Mouse (Mus musculus): Measurements from ENCODE around the gene Shisa8.

The Shisa8 gene

DNA sequence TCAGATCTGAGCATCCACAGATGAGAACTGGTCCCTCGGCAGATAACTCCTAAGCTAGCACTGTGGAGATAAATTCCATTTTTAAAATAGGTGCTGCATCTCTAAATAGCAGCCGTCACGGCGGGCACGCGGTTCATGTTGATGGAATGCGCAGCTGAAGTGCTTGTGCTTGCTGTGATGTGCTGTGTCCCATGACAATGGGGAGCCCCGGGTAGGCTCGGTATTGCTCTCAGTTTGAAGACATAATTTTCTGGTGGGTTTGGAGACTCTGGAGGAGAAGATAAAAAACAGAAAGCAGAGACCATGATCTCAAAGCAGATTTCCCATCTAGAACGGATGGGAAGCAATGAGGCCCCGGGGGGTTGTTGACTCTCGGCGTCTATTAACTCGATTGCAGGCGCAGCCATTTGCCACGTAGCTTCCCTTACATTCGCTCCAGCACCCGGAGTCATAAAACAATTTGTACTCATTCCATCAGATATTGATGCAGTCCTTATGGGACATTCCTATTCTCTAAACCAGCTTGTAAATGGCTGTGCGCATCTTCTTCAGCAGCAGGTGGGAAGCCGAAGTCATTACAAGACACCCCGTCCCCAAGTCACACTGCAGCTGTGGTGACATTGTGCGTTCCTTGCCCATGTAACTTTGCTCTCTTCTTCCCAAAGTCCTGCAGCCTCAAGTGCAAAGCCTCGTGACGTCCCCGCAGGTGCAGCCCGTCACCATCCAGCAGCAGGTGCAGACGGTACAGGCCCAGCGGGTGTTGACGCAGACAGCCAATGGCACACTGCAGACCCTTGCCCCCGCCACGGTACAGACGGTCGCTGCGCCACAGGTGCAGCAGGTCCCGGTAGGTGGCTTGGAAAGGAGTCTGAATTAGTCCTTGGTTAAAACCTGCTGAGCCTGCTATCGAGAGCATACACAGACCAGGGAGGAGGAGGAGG, 41.9 kb downstream of the Shisa8 start:
- no peak for DNase-seq

DNA sequence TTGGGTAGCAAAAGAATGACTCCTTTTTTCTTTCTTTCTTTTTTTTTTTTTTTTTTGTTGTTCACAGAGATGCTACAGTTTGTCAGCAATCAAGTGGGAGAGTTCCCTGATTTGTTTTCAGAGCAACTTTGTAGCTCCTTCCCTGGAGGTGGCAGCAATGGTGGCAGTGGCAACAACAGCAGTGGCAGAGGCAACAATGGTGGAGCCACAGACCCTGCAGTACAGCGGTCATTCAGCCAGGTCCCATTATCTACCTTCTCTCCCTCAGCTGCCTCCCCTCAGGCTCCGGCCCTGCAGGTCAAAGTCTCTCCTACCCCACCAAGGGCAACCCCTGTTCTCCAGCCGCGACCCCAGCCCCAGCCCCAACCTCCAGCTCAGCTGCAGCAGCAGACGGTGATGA, 42.9 kb downstream of the Shisa8 start:
- no peak for DNase-seq

DNA sequence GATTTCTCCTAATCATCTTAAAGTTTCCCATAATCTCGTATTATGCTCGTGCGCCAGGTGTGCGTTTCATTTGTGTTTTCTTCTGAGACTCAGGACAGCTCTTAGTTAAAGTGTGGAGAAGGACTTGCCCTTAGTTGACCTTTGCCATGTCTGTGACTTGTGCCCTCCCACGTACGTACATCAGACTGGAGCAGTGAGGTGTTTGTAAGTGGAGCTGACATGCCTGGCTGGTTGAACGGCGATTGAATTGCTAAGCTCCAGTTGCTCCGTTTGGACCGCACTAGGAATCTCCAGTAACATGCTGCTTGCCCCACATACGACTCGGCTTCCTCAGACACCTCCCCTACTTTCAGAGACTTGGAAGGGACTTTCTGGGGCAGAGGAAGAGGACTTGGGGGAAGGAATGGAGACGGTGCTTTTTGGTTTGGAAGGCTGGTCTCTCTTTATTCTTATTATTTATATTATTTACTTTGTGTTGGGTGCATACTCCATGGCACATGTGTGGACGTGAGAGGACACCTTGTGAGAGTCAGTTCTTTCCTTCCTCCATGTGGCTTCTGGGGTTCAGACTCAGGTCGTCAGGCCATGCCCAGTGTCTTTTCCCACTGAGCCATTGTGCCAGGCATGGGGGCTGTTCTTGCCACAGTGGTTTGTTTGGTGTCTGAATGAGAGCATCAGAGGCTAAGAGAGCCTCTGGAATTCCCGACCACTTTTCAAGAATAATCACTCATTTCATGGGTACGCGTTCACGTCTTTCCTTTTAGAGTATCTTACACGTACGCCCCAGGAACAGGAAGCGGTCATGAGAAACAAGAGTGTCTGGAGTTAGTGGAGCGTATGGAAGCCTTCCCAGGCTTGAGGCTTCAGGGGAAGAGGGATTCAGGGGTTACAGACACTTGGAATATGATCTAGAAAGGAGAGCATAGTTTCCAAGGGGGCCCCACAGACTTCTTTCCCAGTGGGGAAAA, 45.1 kb downstream of the Shisa8 start:
- no peak for DNase-seq

DNA sequence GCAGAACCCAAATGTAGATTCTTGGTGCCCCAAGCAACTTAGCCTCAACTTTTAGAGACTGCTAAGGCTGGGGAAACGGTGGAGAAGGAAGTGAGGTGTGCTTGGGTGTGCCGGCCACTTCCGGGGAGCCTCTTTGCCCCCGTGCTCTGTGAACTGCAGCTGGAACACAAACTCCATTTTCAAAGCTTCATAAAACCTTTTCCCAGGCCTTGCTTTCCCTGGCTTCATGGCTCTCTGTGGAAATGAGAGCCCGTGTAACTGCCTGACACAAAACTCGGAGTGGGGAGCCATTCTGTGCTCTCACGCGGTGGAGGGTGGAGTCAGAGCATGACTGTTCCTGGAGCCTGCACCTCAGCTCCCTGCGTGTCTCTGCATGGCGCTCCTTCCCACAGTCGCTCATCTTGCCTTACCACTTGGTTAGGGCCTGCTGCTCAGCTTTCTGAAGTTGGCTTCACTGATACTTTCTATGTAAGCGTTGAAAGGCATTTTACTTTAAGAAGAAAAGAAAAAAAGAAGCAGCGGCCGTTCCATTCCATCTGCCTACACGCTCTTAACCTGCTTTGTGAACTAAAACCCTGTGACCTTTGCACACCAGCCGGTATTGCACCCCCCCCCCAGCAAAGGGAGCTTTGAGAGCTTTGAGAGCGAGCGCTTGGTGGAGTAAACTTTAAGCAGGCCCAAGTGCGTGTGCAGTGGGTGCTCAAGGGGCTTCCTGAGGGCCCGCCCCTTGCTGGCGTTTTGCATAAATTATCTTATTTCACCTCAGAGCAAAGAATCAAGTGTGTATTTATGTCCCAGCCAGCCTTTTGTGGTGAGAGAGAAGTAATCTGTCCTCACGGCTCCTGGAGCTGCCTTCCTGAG, 46.1 kb downstream of the Shisa8 start:
- DNase-seq: peak; percentile 31

DNA sequence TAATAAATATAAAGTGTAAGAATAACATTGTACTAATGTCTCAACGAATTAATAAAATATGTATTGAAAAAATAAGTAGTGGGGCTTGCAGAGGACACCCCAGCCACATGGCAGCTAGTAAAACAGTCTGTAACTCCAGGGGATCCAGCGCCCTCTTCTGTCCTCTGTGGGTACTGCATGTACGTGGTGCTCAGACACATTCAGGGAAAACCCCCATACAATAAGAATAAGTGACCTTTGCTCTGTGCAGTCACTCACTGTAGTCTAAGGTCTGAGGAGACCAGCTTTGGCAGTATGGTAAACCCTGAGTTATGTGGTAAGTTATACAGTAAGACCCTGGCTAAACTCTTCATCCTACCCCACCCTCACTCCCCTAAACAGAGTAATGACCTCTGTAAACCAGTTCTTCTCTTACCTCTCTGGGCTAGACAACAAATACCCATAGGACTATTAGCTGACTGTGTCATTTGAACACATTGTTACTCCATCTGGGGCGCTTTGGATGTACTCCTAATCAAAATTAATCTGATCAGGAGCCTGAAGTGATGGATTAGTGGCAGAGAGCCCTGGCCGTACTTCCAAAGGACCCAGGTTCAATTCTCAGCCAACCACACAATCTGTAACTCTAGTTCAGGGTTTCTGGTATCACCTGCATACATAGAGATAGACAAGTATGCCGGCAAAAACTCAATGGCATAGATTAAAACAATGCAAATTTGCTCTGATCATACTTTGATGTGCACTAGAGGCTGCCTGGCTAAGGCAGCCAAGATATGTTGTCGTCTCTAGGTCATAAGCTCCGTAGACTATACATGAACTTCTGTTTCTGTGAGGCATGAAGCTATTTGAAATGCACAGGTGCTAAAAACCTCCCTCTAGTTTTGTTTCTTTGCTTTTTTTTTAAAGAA, 47.0 kb downstream of the Shisa8 start:
- peak; percentile 62 for DNase-seq

DNA sequence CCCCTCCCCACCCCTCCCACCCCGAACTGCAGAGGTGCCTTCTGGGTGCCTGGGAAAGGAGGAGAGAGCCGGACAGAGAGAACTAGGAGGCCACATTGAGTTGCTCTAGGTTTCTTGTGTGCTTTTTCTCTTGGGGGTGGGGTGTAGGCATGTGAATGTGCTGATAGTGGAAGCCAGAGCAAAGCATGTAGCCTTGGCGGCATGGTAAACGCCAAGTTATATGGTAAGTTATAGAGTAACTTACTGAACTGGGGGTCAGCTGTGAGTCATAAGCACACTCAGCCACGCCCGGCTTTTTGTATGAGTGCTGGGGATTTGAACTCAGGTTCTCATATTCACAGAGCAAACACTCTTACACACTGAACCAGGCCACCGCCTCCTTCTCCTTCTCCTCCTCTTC, 48.1 kb downstream of the Shisa8 start:
- no peak for DNase-seq

DNA sequence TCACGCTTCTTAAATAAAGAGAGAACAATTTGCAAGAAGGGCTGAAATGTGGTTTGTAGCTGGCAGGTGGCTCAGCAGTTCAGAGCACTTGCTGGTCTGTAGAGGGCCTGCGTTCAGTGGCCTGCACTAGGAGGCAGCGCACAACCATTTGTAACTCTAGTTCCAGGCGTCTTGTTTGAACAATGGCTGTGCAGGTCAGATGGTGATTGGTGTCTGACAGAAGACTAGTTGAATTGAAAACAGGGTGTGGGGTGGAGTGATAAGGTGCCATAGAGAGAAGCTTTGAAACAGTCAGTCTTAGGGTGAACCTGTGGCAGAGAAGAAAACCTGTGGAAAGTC, 48.6 kb downstream of the Shisa8 start:
- no peak for DNase-seq

DNA sequence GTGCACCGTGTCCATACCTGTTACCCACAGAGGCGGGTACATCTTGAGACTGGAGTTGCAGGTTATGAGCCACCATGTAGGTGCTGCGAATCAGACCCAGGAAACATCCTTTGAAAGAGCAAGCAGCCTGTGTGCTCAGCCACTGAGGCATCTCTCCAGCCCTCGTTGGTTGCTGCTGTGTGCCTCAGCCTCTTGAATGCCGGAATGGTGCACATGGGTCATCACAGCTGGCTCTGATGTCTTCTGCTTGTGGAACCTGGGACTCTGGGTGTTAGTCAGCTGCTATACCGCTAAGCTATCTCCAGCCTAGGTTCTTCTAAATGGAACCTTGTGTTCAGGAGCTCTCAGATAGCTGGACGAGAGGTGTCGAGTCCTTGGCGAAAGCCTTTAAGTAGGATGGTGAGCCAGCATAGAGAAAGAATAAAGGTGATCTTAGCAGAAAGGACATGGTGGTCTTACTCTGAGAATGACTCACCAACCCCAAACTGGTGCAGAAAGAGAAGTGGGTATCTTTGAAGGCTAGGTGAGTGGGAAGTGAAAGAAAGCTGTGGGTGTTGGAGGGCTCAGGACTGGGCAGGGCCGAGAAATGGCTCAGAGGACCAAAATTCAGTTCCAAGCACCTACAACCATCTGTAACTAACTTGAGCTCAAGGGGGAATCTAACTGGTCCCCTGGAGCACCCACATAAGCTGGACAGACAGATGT, 49.1 kb downstream of the Shisa8 start:
- no peak for DNase-seq

DNA sequence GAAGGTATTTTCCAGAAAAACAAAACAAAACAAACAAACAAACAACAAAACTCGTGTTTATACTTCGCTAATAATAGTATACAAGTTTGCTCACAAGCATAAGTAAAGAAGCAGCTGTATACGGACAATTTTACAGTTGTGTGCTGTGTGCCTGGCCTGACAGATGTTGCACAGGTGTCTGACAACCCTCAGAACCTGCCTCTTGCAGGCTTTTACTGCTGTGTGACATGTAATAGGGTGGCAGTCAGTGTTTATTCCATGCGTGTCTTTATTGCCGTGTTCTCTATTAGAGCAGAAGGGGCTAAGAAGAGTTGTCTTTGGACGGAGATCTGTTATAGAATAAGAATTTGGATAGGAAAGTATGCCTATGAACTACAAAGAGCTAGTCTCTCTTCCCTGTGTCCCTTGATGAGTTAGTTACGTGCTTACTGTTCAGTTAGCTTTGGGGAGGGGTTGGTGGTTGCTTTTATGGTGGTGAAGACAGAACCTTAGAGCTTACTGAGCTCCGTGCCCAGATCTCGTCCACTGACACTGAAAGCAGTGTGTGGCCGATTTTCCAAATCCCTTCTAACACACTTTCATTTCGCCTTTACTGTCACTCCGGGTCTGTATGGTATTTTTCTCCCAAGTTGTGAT, 50.5 kb downstream of the Shisa8 start:
- DNase-seq: no peak

DNA sequence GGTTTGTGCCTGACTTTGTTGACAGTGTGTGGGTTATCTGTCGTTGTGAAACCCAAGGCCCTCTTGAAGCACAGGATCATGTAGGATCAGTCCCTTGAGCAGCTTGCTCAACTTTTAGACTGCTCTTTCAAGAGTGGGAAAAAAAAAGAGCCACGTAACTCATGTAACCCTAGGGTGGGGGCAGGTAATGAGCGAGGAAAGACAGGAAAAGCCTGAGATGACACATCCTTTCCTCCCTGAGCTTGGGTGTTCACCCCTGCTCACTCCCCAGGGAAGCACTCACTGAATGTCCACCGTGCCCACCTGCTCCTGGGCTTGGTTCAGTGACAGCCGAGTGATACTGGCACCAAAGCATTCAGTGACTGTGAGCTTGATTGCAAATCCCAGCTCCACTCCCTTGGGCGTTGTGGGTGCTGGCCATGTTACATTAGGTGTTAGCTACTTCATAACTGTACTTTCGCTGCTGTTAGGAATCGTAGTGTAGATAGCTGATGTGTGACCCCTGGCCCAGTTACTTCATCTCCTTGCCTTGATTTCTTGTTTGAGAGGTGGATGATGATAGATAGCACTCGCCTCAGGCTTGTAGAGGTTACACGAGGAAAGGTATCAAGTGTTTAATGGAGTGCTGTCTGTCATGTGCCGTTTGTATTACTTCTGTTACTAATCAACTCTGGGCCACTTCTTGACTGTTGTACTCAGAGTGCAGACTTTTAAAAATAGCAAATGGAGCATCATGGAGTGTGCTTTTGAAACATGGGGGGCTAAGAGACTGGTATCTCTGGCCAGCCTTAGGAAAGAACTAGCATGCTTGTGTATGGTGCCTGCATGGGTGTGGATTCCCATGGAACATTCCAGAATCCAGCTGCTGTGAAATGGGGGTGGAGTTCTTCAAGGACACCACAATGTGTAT, 51.6 kb downstream of the Shisa8 start:
- no peak for DNase-seq

DNA sequence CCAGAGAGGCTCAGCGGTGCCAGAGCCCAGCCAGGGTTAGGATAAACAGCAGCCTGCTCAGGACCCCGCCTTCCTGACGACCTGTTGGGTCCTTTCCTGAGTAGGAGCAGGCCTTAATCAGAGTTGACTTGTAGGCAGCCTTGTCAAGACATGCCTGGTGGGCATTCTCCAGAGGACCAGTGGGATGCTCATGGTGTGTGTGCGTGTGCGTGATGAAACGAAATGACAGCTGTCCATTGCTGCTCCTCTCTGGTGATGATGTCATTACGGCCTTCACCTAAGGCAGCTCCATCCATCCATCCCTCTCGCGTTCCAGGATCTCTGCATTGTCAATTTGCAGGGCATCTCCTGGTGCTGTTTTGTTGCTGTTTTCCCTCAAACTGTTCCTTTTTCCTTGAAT, 53.1 kb downstream of the Shisa8 start:
- no peak for DNase-seq

DNA sequence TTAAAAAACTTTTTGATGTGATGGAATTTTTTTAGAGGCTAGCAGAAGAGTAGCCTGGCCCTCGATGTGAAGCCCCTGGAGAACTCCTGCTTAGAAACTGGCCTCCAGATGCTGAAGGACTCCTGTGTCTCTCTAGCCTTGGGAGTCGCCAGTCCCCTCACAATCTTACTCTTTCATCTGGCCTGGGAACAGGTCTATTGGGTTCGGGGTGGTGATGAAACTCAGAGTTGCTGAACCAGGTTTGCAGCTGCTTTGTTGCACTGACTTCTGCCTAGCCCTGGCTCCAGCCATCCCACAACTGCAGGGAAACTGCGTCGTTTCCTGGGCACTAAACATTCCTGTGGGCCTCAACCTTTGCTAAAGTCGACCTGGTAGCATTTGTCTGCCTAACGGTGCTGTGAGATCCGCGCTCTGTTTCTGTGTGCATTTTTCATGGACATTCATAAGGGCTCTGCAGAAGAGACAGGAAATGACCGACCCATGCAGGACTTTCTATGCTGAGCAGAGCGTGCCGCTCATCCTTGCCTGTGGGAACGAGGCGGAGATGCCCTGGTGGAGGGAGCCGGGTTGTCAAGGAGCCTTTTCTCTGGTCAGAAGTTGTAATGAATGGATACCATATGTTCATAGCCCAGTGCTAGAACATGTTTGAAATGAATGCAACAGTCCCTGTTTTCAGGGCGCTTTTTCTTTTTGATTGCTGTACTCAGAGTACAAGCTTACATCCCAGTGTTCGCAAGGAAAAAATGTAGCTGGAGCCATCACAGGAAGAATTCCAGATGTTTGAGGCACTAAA, 54.2 kb downstream of the Shisa8 start:
- DNase-seq: no peak

DNA sequence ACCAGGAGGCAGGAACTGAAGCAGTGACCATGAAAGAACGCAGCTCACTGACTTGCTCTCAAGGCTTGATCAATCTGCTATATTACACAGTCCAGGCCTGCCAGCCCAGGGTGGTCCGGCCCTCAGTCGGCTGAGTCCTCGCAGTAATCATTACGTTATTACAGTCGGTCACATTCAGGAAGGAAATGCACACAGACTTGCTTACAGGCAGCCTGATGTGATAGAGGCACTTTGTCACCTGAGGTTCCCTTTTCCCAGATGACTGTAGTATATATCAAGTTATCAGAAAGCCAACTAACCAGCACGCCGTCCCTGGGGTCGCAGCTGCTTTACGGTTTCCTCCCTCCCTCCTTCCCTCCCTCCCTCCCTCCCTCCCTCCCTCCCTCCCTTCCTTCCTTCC, 55.7 kb downstream of the Shisa8 start:
- no peak for DNase-seq

DNA sequence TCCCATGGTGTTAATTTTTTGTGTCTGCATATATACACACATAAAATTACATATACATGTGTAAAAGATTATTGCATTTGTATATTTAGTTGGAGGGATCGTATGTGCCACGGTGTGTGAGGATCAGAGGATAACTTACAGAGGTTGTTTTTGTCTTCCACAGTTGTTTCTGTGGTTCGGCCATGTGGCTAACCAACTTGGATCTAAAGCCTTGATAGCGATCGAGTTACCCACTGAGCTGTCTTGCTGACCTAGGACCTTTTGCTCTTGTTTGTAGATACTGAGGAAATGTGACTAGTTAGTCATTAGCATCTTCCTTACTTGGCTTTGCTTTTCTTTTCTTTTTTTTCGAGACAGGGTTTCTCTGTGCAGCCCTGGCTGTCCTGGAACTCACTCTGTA, 56.3 kb downstream of the Shisa8 start:
- DNase-seq: no peak

Data from right cerebral cortex, adult 18-20 months (tissue).